Mouse (Mus musculus) lung, adult 2 months (tissue): ENCODE measurements around the gene Arpc1b. TPM values are rescaled to one million over a fixed set of nuclear protein-coding genes. Genes with fewer than 3 reads are reported as not detected.
"Not testable (repeated sequence)": the region's sequence is repeated elsewhere in the genome, so short reads cannot be mapped to it uniquely, and the experiment has no call there.

Experiments used
- DNase-seq: peaks from one replicate; pipeline ENCODE4 v3.0.0; 2022
- H3K4me1 ChIP-seq: fragments of 200-500 bp; 2 replicates; pipeline ENCODE4 v1.6.1; 2011; ENCODE audit warnings: low read length; ENCODE audit not compliant: control insufficient read depth, insufficient read depth
- H3K4me3 ChIP-seq: fragments of 200-500 bp; replicated peaks from 2 replicates; pipeline ENCODE3; 2011; ENCODE audit warnings: low read depth, mild to moderate bottlenecking, control low read depth, low read length; ENCODE audit errors: extremely low read depth
- CTCF ChIP-seq: fragments of 200-500 bp; IDR thresholded peaks from 2 replicates; pipeline ENCODE4 v1.5.1; 2011; ENCODE audit warnings: mild to moderate bottlenecking, low read length, control low read depth; ENCODE audit not compliant: insufficient read depth
- POLR2A ChIP-seq: fragments of 200-500 bp; IDR thresholded peaks from 2 replicates; pipeline ENCODE4 v1.6.1; 2011; ENCODE audit warnings: low read depth, mild to moderate bottlenecking, control low read depth, low read length, borderline replicate concordance; ENCODE audit errors: extremely low read depth
- WGBS: fragments of 180-500 bp; shearing (Covaris S2); methylation state at CpG from one replicate; pipeline ENCODE4 v1.1.7; 2018; 5-methylcytosine and 5-hydroxymethylcytosine counted together
- polyA plus RNA-seq: library from polyadenylated mRNA; depleted of rRNA; stranded (reverse); fragments of >200 nt; gene quantifications from 2 replicates; pipeline ENCODE4 v1.2.3, GENCODE M21; 2012; rRNA removed

Arpc1b gene
- 492 and 519 TPM in 2 replicates for polyA plus RNA-seq

- peak; percentile 73 for DNase-seq
- Histone ChIP-seq H3K4me1 (peaks cover 14% of the 10 kb centered on the region), H3K4me3 (peak within 1 kb of the TSS; percentile 86)
- TF ChIP-seq POLR2A = peak; percentile 72
- TF ChIP-seq CTCF = no peak
- under 1% methylated on average over 33 of the region's 53 CpGs for WGBS
Observed at GRCm38 (mm10) chr5:145114071-145114605, at the start of gene Arpc1b. Gene Arpc1b, plus strand, starts transcription at chr5:145114215.

GRCm38 (mm10) chr5:145064765-145065340 is 49.2 kb upstream of the Arpc1b start:
- 85% methylated on average over 1 of the region's 1 CpGs for WGBS
- no peak for DNase-seq
- Histone ChIP-seq H3K4me1 (no peaks in the 10 kb centered on the region), H3K4me3 (no peak overlapping the region)
- no peak for TF ChIP-seq POLR2A
- TF ChIP-seq CTCF = no peak

GRCm38 (mm10) chr5:145068863-145069262 is 45.2 kb upstream of the Arpc1b start:
- no peak for DNase-seq
- WGBS = 38% methylated on average over 3 of the region's 3 CpGs
- no peak overlapping the region for H3K4me3 ChIP-seq
- TF ChIP-seq POLR2A (no peak), CTCF (no peak)
- H3K4me1 ChIP-seq = no peaks in the 10 kb centered on the region

GRCm38 (mm10) chr5:145069707-145070106 is 44.3 kb upstream of the Arpc1b start:
- Histone ChIP-seq H3K4me3 (no peak overlapping the region), H3K4me1 (no peaks in the 10 kb centered on the region)
- DNase-seq = peak; percentile 61
- under 1% methylated on average over 5 of the region's 5 CpGs for WGBS
- TF ChIP-seq POLR2A (no peak), CTCF (peak; percentile 80)

DNA sequence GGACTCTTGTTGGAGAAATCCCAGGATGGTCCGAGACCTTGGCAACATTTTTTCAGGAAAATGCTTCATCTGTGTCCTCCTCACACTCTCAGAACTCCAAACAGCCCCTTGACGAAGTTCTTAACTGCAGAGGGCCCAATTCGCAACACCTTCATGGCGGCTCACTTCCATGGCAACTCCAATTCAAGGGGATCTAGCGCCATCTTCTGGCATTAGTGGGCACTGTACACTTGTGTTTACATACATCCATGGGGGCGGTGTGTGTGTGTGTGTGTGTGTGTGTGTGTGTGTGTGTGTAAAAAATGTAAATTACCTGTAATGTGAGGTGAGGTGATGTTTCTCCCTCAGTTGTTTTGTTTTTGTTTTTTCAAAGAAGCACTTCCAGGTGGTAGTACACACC is 42.7 kb upstream of the Arpc1b start:
- TF ChIP-seq POLR2A = no peak
- TF ChIP-seq CTCF = no peak
- 43% methylated on average over 6 of the region's 6 CpGs for WGBS
- DNase-seq = no peak

DNA sequence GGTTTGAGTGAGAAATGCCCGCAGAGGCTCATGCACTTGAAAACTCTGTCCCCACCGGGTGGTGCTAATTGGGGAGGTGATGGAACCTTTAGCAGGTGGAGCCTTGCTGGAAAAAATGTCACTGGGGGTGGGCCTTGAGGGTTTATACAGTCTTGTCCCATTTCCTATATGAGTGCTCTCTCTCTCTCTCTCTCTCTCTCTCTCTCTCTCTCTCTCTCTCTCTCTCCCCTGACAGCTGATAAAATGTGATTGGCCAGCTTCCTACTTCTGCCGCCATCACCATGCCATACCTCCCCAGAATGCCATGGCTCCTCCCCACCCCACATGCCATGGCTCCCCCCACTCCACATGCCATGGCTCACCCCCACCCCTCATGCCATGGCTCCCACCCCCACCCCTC is 38.9 kb upstream of the Arpc1b start:
- 43% methylated on average over 3 of the region's 3 CpGs for WGBS
- no peak for DNase-seq
- no peaks in the 10 kb centered on the region for H3K4me1 ChIP-seq
- TF ChIP-seq CTCF = no peak
- no peak for TF ChIP-seq POLR2A
- H3K4me3 ChIP-seq = no peak overlapping the region

More for the DNA sequence above, 42.7 kb upstream of the Arpc1b start:
- H3K4me3 ChIP-seq = no peak overlapping the region
- H3K4me1 ChIP-seq = no peaks in the 10 kb centered on the region

- no peak for DNase-seq
- WGBS = 70% methylated on average over 10 of the region's 10 CpGs
- Histone ChIP-seq H3K4me3 (no peak overlapping the region), H3K4me1 (peaks cover 3% of the 10 kb centered on the region; the same call in 1 of the 2 replicates)
- TF ChIP-seq CTCF = no peak
- no peak for TF ChIP-seq POLR2A
Observed at GRCm38 (mm10) chr5:145081866-145082613, 32.0 kb upstream of the Arpc1b start.

- 50% methylated on average over 6 of the region's 6 CpGs for WGBS
- H3K4me3 ChIP-seq = not testable (repeated sequence)
Observed at GRCm38 (mm10) chr5:145083201-145083600, 30.8 kb upstream of the Arpc1b start.

GRCm38 (mm10) chr5:145083632-145084451 is 30.2 kb upstream of the Arpc1b start, which contains the start of the genes Arpc1a and Kpna7:
Gene Arpc1a, plus strand, starts transcription at chr5:145083830.
Gene Kpna7, minus strand, starts transcription at chr5:145084030.
- WGBS = under 1% methylated on average over 54 of the region's 54 CpGs
- peak; percentile 88 for DNase-seq
- peaks cover 3% of the 10 kb centered on the region; the same call in 1 of the 2 replicates for H3K4me1 ChIP-seq
- H3K4me3 ChIP-seq = peak within 1 kb of the TSS; percentile 95
- TF ChIP-seq CTCF = no peak
- TF ChIP-seq POLR2A = peak; percentile 84

More at GRCm38 (mm10) chr5:145083201-145083600, 30.8 kb upstream of the Arpc1b start:
- H3K4me1 ChIP-seq, DNase-seq: not testable (repeated sequence)
